Mouse (Mus musculus) spleen, adult 2 months (tissue): ENCODE data around the gene Ddx52. TPM values are rescaled to one million over a fixed set of nuclear protein-coding genes. Genes with fewer than 3 reads are reported as not detected.
A peak's percentile ranks its signal among the peaks of the same experiment; 100 is the strongest.

Experiments
- DNase-seq, 2 experiments: peaks; one replicate each; pipeline versions ENCODE4 v3.0.0 to v3.0.0-alpha.2; 2012 to 2021; ENCODE audit warnings: low spot score in 2 of 2, low read depth in 1 of 2
- H3K27ac ChIP-seq: fragments of 200-500 bp; 2 replicates; pipeline ENCODE4 v1.5.1; 2012; ENCODE audit warnings: low read length, inconsistent platforms; ENCODE audit not compliant: insufficient read depth
- H3K27me3 ChIP-seq: fragments of 200-500 bp; 2 replicates; pipeline ENCODE4 v1.6.1; 2012; ENCODE audit warnings: mild to moderate bottlenecking, moderate library complexity, low read length, inconsistent platforms; ENCODE audit not compliant: control insufficient read depth, insufficient read depth
- H3K36me3 ChIP-seq: fragments of 200-500 bp; 2 replicates; pipeline ENCODE4 v1.6.1; 2012; ENCODE audit warnings: mild to moderate bottlenecking, low read length, inconsistent platforms; ENCODE audit not compliant: control insufficient read depth, insufficient read depth
- H3K4me1 ChIP-seq: fragments of 200-500 bp; 2 replicates; pipeline ENCODE4 v1.6.1; 2011; ENCODE audit warnings: inconsistent platforms; ENCODE audit not compliant: control insufficient read depth, insufficient read depth, insufficient read length
- H3K4me3 ChIP-seq: fragments of 200-500 bp; 2 replicates; pipeline ENCODE4 v1.5.1; 2011; ENCODE audit warnings: mild to moderate bottlenecking, inconsistent platforms; ENCODE audit not compliant: insufficient read depth, insufficient read length; ENCODE audit errors: extremely low read depth
- CTCF ChIP-seq: fragments of 200-500 bp; IDR thresholded peaks from 2 replicates; pipeline ENCODE4 v1.5.1; 2011; ENCODE audit warnings: mild to moderate bottlenecking, inconsistent platforms; ENCODE audit not compliant: insufficient read depth, insufficient read length, insufficient replicate concordance; ENCODE audit errors: extremely low read depth
- POLR2A ChIP-seq: fragments of 200-500 bp; IDR thresholded peaks from 2 replicates; pipeline ENCODE4 v1.6.1; 2011; ENCODE audit warnings: low read depth, low read length, inconsistent platforms
- WGBS: fragments of 180-500 bp; shearing (Covaris S2); methylation state at CpG from one replicate; pipeline ENCODE4 v1.1.7; 2018; 5-methylcytosine and 5-hydroxymethylcytosine counted together
- polyA plus RNA-seq: library from polyadenylated mRNA; depleted of rRNA; stranded (reverse); fragments of >200 nt; gene quantifications from 2 replicates; pipeline ENCODE4 v1.2.3, GENCODE M21; 2012

Gene Ddx52
- polyA plus RNA-seq, 1 experiment, result 3.1 TPM

DNA sequence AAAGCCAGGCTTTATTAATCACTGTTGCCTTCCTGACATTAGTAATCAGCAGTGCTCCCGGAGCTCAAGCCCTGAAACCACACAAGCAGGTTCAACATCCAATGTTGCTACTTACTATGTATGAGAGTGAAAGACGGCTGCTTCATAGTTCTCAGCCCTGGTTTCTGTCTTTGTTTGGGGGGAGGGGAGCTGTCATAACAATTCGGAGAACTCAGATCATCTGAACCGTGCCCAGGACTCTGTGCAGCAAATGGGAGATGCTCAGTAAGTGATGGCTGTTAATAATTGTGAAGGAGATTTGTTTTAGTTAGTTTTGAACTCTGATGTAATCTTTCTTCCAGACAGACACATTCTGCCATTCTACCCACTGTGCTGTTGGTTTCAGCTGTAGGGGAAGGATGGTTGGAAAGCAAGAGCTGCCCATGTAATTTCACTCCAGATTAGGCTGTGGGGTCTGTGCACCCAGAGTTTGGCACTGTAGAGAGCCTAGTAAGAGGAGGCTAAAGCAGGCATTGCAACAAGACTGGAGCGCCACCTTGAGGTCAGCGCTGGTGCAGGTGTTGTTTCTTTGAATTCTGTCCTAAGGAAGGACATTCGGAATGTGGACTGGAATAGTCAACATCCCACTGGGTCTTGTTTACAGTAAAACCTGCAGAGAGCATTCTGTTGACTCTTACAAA, 5.7 kb upstream of the Ddx52 start:
- DNase-seq, result peak; percentile 19 to 61
- Histone ChIP-seq H3K36me3 (no peaks in the 10 kb centered on the region), H3K27ac (no peak overlapping the region), H3K27me3 (0 out of 2 replicates have a peak, but pooled peaks cover 2% of the 10 kb centered on the region), H3K4me1 (no peaks in the 10 kb centered on the region), H3K4me3 (no peak overlapping the region)
- TF ChIP-seq POLR2A, result no peak
- TF ChIP-seq CTCF, result peak; percentile 91; the same call in 1 of the 2 replicates
- 29% methylated on average over 7 of the region's 7 CpGs for WGBS

DNA sequence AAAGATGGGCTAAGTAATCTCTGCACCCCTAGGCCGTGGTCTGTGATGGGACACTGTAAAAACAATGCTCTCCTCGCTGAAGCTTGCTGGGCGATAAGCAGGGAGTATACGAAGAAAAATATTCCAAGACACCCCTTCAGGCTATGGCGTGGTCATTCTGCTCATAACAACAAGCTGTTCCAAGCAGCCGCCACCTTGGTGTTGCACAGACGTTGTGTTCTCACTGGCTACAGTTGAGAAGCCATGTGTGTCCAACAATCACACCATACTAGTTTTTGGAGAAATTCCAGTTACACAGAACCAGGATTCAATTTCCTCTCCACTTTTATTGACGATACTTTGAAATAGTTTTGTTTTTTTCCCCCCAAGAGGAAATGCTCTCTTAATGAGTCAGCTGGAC, 3.3 kb upstream of the Ddx52 start:
- DNase-seq, result no peak
- 0 out of 2 replicates have a peak, but pooled peaks cover 2% of the 10 kb centered on the region for H3K27me3 ChIP-seq
- no peaks in the 10 kb centered on the region for H3K36me3 ChIP-seq
- H3K4me3 ChIP-seq, result no peak overlapping the region
- 73% methylated on average over 8 of the region's 8 CpGs for WGBS
- TF ChIP-seq POLR2A (no peak), CTCF (no peak)
- no peak overlapping the region for H3K27ac ChIP-seq
- 0 out of 2 replicates have a peak, but pooled peaks cover 2% of the 10 kb centered on the region for H3K4me1 ChIP-seq

DNA sequence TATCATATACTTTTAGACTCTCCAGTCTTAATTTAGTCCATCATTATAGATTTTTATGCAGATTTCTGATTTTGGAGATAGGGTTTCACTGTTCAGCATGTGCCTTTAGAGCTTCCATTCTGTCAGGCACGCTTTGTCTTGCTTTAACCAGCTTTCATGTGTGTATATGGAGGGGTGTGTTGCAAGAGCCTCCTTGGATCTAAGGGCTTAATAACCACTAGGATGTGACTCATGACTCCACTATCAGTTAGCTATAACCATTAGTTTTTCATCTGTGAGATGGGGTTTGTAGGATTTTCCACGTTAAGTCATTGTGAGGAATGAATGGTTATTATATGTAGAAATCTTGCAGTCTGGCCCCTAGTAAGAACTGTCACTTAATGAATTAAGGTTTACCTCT, 15.0 kb downstream of the Ddx52 start:
- Histone ChIP-seq H3K4me3 (no peak overlapping the region), H3K27me3 (no peaks in the 10 kb centered on the region), H3K27ac (no peak overlapping the region), H3K36me3 (peaks cover 61% of the 10 kb centered on the region), H3K4me1 (no peaks in the 10 kb centered on the region)
- 91% methylated on average over 2 of the region's 2 CpGs for WGBS
- no peak for TF ChIP-seq POLR2A
- no peak for TF ChIP-seq CTCF
- no peak for DNase-seq

DNA sequence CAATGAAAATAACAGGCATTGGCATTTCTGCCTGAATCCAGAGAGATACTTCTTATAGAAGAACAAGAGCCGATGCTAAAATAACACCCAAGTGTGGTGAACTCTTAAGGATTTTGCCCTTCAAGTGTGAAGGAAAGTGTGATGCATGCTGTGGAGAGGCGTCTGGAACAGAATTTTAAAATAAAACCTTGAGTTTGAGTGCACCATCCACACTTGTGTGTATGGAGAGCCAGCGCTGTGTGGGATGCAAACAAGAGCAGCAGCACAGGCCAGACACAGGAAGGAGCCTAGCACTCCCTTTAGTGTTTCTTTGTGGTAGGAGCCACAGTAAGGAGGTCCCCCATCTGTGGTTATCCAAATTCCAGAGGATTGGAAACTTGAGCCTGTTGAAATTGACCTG, 20.1 kb downstream of the Ddx52 start:
- Histone ChIP-seq H3K4me1 (peaks cover under 1% of the 10 kb centered on the region; the same call in 1 of the 2 replicates), H3K4me3 (no peak overlapping the region), H3K36me3 (peaks cover 28% of the 10 kb centered on the region), H3K27me3 (peaks cover 1% of the 10 kb centered on the region; the same call in 1 of the 2 replicates), H3K27ac (no peak overlapping the region)
- TF ChIP-seq CTCF (no peak), POLR2A (no peak)
- WGBS, result 89% methylated on average over 3 of the region's 3 CpGs
- DNase-seq, result no peak

DNA sequence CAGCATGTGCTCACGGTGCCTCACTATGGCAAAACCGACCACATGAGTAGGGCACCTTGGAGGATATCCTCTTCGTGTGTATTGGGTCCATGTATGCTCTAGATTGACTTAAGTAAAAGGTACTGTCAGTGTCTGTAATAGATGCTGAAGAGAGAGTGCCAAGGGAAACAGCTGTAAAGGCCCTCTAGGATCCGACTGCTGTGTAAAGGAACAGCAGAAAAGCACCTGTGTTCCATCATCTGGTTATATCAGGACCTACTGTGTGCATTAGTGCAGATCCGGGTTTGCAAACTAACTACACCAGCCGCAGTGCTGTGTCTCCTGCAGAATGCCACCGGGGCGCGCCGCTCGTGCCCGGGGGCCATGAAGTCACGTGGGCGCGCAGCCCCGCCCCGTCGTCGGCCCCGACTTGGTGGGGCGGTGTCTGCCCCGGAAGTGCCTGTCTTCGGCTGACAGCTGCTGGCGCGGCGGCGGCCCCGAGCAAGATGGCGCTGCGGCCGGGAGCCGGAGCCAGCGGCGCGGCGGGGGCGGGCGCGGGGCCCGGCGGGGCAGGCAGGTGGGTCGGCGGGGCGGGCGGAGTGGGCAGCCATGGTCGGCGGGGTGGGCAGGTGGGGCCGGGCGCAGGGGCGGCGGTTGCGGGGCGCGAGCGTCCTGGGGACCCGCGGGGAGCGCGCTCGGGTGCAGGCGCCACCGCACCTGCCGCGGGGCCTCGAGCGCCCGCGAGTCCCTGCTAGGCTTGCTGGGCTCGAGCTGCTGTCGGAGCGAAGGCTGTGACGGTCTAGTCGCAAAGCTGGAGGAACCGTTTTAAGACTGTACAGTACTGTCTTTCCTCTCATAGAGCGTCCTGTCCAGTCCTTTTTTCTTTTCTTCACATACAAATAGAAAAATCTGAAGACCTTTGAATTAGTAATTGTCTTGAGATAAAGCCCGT, 22.4 kb downstream of the Ddx52 start, which contains the start of gene Synrg:
Gene Synrg, plus strand, starts transcription at position 438 of the 931 bp plus-strand sequence.
- 1% methylated on average over 68 of the region's 76 CpGs for WGBS
- peaks cover 5% of the 10 kb centered on the region; the same call in 1 of the 2 replicates for H3K4me1 ChIP-seq
- H3K27ac ChIP-seq, result peak within 1 kb of the TSS; percentile 63; the same call in 1 of the 2 replicates
- H3K36me3 ChIP-seq, result peaks cover 17% of the 10 kb centered on the region
- H3K27me3 ChIP-seq, result peaks cover 1% of the 10 kb centered on the region; the same call in 1 of the 2 replicates
- peak; percentile 72 to 91 for DNase-seq
- TF ChIP-seq POLR2A (peak; percentile 46), CTCF (no peak)
- peak within 1 kb of the TSS; percentile 86 for H3K4me3 ChIP-seq

GRCm38 (mm10) chr11:83967436-83968204, 25.8 kb downstream of the Ddx52 start:
- Histone ChIP-seq H3K4me3 (no peak overlapping the region), H3K27me3 (peaks cover 1% of the 10 kb centered on the region; the same call in 1 of the 2 replicates), H3K27ac (no peak overlapping the region), H3K4me1 (peaks cover 5% of the 10 kb centered on the region; the same call in 1 of the 2 replicates), H3K36me3 (peaks cover 1% of the 10 kb centered on the region; the same call in 1 of the 2 replicates)
- 66% methylated on average over 8 of the region's 8 CpGs for WGBS
- DNase-seq, result no peak
- no peak for TF ChIP-seq POLR2A
- no peak for TF ChIP-seq CTCF
